Mouse (Mus musculus): ENCODE measurements around the gene Nccrp1. TPM values are rescaled to one million over a fixed set of nuclear protein-coding genes. Genes with fewer than 3 reads are reported as not detected.

The Nccrp1 gene
- under 1 TPM in 1 of 2 experiments, not detected in 1; 0.20 TPM for total RNA-seq (2021)
- long read RNA-seq, experiment 1, result 0 reads
- long read RNA-seq, experiment 2, result 0 reads

GRCm38 (mm10) chr7:28547154-28547553, at the start of gene Nccrp1:
Gene Nccrp1 (minus strand): TSS chr7:28547254.
- no peak for DNase-seq

- DNase-seq, result peak; percentile 79 to 81
Measured at GRCm38 (mm10) chr7:28595751-28596435, 48.8 kb upstream of the Nccrp1 start.

GRCm38 (mm10) chr7:28593206-28594111, 46.4 kb upstream of the Nccrp1 start:
- peak; percentile 49 to 71 for DNase-seq

- DNase-seq, result no peak
Measured at GRCm38 (mm10) chr7:28591862-28592261, 44.8 kb upstream of the Nccrp1 start.

GRCm38 (mm10) chr7:28587644-28588043, 40.6 kb upstream of the Nccrp1 start:
- no peak for DNase-seq

- DNase-seq, result peak; percentile 82 to 85
Measured at GRCm38 (mm10) chr7:28586663-28587411, 39.8 kb upstream of the Nccrp1 start.

- no peak for DNase-seq
Measured at GRCm38 (mm10) chr7:28585001-28585400, 37.9 kb upstream of the Nccrp1 start.

- no peak for DNase-seq
Measured at GRCm38 (mm10) chr7:28584468-28584867, 37.4 kb upstream of the Nccrp1 start.

GRCm38 (mm10) chr7:28583570-28584344, 36.7 kb upstream of the Nccrp1 start:
- DNase-seq, result no peak

- no peak for DNase-seq
Measured at GRCm38 (mm10) chr7:28582841-28583240, 35.8 kb upstream of the Nccrp1 start.

- no peak for DNase-seq
Measured at GRCm38 (mm10) chr7:28581721-28582120, 34.7 kb upstream of the Nccrp1 start.

GRCm38 (mm10) chr7:28579826-28580225, 32.8 kb upstream of the Nccrp1 start:
- no peak for DNase-seq

- peak; percentile 29 to 40 for DNase-seq
Measured at GRCm38 (mm10) chr7:28578543-28579053, 31.5 kb upstream of the Nccrp1 start.

- DNase-seq, result peak; percentile 53 to 55
Measured at GRCm38 (mm10) chr7:28577826-28578542, 30.9 kb upstream of the Nccrp1 start.

- DNase-seq, result no peak
Measured at GRCm38 (mm10) chr7:28576271-28576914, 29.3 kb upstream of the Nccrp1 start.

GRCm38 (mm10) chr7:28575597-28575996, 28.5 kb upstream of the Nccrp1 start:
- DNase-seq, result no peak

- DNase-seq, result no peak
Measured at GRCm38 (mm10) chr7:28573236-28573635, 26.2 kb upstream of the Nccrp1 start.

- DNase-seq, result no peak
Measured at GRCm38 (mm10) chr7:28572689-28573088, 25.6 kb upstream of the Nccrp1 start.

GRCm38 (mm10) chr7:28570982-28571682, 24.1 kb upstream of the Nccrp1 start:
- DNase-seq, result peak; percentile 66 to 73
